Mouse (Mus musculus) intestine, embryonic 15.5 days (tissue): ENCODE data around the gene Pfkp. TPM values are rescaled to one million over a fixed set of nuclear protein-coding genes. Genes with fewer than 3 reads are reported as not detected.

ENCODE experiments used
- ATAC-seq: fragments of 200-750 bp; cut with Nextera tagmentation; 2 replicates; pipeline ENCODE4 v1.8.0; 2017; ENCODE audit warnings: moderate TSS enrichment, moderate library complexity
- H3K27ac ChIP-seq: fragments of 300-500 bp; sonication (generic); 2 replicates; pipeline ENCODE4 v1.5.1; 2015; ENCODE audit warnings: mild to moderate bottlenecking, inconsistent platforms
- H3K27me3 ChIP-seq: fragments of 300-500 bp; sonication (generic); replicated peaks from 2 replicates; pipeline ENCODE4 v1.6.1; 2015; ENCODE audit warnings: inconsistent platforms
- H3K36me3 ChIP-seq: fragments of 300-500 bp; sonication (generic); 2 replicates; pipeline ENCODE4 v1.6.1; 2015; ENCODE audit warnings: inconsistent platforms
- H3K4me1 ChIP-seq: fragments of 300-500 bp; sonication (generic); replicated peaks from 2 replicates; pipeline ENCODE4 v1.6.1; 2015; ENCODE audit warnings: inconsistent platforms
- H3K4me2 ChIP-seq: fragments of 300-500 bp; sonication (generic); replicated peaks from 2 replicates; pipeline ENCODE4 v1.6.1; 2015; ENCODE audit warnings: mild to moderate bottlenecking, inconsistent platforms
- H3K4me3 ChIP-seq: fragments of 300-500 bp; sonication (generic); replicated peaks from 2 replicates; pipeline ENCODE4 v1.5.1; 2015; ENCODE audit warnings: inconsistent platforms
- H3K9ac ChIP-seq: fragments of 300-500 bp; sonication (generic); 2 replicates; pipeline ENCODE4 v1.6.1; 2015; ENCODE audit warnings: inconsistent platforms
- H3K9me3 ChIP-seq: fragments of 300-500 bp; sonication (generic); 2 replicates; pipeline ENCODE4 v1.6.1; 2016; ENCODE audit warnings: inconsistent platforms
- WGBS: fragments of 180-500 bp; shearing (Covaris S2); methylation state at CpG from one replicate; pipeline ENCODE4 v1.1.7; 2015; 5-methylcytosine and 5-hydroxymethylcytosine counted together
- polyA plus RNA-seq: library from polyadenylated mRNA; unstranded; fragments of >200 nt; fragmentation: Nextera tagmentation; extraction: Ambion mirVana; gene quantifications from 2 replicates; pipeline ENCODE4 v1.2.1, GENCODE M21; 2015

Pfkp gene
- polyA plus RNA-seq, 1 experiment from 2014 or later: 98.5 TPM

DNA sequence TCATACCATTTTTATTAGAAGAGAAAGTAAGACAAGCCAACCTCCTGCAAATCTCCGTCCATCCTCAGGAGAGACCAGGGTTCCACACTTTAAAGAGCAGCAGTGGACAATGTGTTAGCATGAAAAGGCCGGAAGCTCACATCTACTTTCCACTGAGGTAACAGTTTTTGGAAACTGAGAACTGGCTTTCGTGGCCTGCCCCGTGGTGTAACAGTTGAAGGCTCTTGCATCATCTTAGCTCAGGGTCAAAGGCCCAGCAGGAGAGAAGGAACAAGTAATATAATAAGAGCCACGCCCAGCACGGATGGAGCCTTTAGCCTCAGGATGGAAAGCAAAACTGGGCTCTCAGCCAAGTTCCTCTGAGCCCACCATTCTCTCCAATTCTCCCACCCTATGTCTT is 12.1 kb downstream of the Pfkp start:
- no peak overlapping the region for H3K4me3 ChIP-seq
- ATAC-seq: peak; percentile 74
- no peak overlapping the region for H3K9ac ChIP-seq
- peak overlapping the region; percentile 81 for H3K27ac ChIP-seq
- no peaks in the 10 kb centered on the region for H3K9me3 ChIP-seq
- 0 out of 2 replicates have a peak overlapping the region, but pooled peaks have one; percentile 3 for H3K4me2 ChIP-seq
- WGBS: 48% methylated on average over 6 of the region's 6 CpGs
- no peaks in the 10 kb centered on the region for H3K36me3 ChIP-seq
- H3K27me3 ChIP-seq: no peaks in the 10 kb centered on the region
- H3K4me1 ChIP-seq: peaks cover 11% of the 10 kb centered on the region

DNA sequence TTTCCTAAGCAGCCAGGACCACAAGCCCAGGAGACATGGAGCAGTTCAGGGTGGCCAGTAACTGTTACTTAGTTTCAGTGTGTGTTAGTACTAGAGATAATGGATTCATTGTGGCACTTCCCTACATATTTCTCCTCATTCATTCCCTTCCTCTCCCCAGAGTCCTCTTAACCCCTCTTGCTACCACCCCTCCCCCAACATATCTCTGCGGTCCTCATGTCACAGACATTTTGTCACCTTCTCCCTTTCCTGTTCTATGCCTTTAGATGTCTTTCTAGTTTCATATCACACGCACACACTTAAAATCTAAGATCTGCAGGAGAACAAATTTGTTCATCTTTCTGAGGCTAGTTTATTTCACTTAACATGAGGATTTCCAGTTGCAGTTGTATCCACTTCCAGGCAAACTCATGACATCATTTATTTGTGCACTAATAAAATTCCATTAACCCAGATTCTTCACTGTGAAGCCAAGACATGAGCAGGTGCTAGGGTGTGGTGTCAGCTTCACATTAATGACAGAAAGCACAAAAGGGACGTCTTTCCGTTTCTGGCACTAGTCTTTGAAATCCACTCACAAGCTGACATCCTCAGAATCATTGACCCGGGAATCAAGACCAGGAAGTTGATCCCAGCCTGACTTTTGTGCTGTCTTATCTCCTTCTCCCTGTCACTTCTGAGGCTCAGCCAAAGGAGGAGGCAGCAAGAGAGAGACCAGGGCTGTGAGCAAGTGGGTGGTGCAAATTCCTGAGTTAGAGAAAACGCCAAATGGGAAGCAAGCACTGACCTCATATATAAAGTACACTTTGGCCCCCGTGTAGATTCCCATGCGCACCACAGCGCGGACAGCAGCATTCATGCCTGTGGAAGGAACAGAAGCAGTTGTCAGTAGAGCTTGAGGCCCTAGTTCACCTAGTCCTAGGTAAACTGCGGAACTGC is 13.2 kb downstream of the Pfkp start:
- Histone ChIP-seq H3K4me2 (no peak overlapping the region), H3K4me1 (peaks cover 11% of the 10 kb centered on the region), H3K27ac (peak overlapping the region; percentile 77), H3K27me3 (no peaks in the 10 kb centered on the region), H3K4me3 (no peak overlapping the region), H3K36me3 (no peaks in the 10 kb centered on the region), H3K9ac (no peak overlapping the region), H3K9me3 (no peaks in the 10 kb centered on the region)
- 39% methylated on average over 11 of the region's 11 CpGs for WGBS
- peak; percentile 75 for ATAC-seq

DNA sequence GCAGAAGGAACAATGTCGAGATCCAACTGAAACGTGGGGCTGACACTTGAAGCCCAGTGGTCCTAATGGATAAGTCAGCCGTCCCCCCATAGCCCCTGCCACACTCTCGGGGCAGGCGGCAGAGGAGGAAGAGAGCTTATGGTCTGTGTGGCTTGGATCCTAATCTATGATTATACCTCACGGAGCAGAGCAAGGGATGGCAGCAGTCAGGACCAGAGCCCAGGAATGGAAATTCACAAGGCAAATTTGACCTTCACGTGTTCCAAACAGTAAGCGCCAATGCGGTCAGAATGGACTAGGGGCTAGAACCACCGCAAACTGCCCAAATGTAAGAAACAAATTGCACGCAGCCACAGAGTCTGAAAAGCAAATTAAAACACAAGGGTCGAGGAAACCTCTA is 14.5 kb downstream of the Pfkp start:
- Histone ChIP-seq H3K4me2 (no peak overlapping the region), H3K36me3 (no peaks in the 10 kb centered on the region), H3K4me3 (no peak overlapping the region), H3K9me3 (no peaks in the 10 kb centered on the region), H3K4me1 (peaks cover 11% of the 10 kb centered on the region), H3K9ac (no peak overlapping the region), H3K27me3 (no peaks in the 10 kb centered on the region), H3K27ac (no peak overlapping the region)
- ATAC-seq: no peak
- WGBS: 83% methylated on average over 12 of the region's 12 CpGs

DNA sequence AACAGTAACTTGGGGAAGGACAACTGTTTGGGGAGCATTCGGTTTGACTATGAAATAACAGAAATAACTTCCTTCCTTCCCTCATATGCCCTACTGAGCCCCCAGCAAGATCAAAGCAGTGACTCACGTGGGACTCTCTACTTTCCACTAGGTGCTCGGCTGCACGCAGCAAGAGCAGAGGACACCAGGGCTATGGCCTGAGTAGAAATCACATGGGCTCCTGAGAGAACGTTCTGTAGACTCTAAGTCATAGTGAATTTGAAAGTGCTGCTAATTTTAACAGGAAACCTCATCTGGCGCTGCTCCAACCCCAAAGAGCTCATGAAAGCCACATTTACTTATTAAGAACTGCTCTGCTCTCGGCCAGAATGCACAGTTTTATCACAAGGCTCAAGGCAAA is 15.1 kb downstream of the Pfkp start:
- no peak overlapping the region for H3K27ac ChIP-seq
- ATAC-seq: peak; percentile 21; the same call in 1 of the 2 replicates

DNA sequence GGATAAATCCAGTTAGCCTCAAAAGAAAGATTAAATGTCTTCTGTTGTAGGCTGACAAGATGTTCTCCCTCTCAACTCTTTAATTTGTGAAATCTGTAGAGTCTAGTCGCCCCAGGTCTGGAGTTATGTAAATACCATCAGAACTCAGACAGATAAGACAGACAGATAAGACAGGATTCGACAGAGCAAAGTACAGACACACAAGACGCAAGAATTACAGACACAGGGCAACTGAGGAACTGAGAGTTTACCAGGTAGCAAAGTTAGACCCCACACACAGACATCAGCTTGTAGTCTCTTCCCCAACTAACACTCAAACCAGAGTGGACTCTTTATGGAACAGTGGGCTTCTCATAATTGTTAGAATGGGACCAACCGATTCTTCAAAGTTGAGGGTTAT is 15.6 kb downstream of the Pfkp start:
- peak overlapping the region; percentile 17; the same call in 1 of the 2 replicates for H3K4me2 ChIP-seq
- WGBS: 44% methylated on average over 4 of the region's 4 CpGs
- H3K27me3 ChIP-seq: no peaks in the 10 kb centered on the region
- peaks cover 11% of the 10 kb centered on the region; the same call in 1 of the 2 replicates for H3K4me1 ChIP-seq
- H3K9me3 ChIP-seq: no peaks in the 10 kb centered on the region
- peak; percentile 57 for ATAC-seq
- H3K4me3 ChIP-seq: no peak overlapping the region
- H3K36me3 ChIP-seq: no peaks in the 10 kb centered on the region
- peak overlapping the region; percentile 32; the same call in 1 of the 2 replicates for H3K27ac ChIP-seq
- H3K9ac ChIP-seq: no peak overlapping the region

More for the DNA sequence above, 15.1 kb downstream of the Pfkp start:
- 30% methylated on average over 7 of the region's 7 CpGs for WGBS
- H3K9me3 ChIP-seq: no peaks in the 10 kb centered on the region
- H3K4me1 ChIP-seq: peaks cover 11% of the 10 kb centered on the region
- no peak overlapping the region for H3K4me2 ChIP-seq
- no peaks in the 10 kb centered on the region for H3K27me3 ChIP-seq
- no peak overlapping the region for H3K9ac ChIP-seq
- no peak overlapping the region for H3K4me3 ChIP-seq
- H3K36me3 ChIP-seq: no peaks in the 10 kb centered on the region

DNA sequence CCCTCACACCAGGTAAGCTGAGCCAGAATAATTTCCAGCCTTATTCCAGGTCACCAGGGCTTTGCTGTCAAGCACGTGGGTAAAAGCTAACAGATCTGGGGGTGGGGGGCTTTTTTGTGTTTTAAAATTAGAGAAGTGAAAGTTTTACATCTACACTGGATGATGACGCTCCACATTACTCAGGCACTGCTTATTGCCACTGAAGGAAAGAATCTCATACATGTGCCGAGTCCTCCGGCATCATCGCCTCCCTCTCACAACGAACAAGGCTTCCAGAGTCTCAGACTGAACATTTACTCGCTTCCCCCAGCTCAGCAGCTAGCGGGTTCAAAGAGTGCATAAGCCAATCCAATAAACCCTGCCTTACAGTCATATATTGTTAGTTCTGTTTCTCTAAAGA is 16.1 kb downstream of the Pfkp start:
- peaks cover 7% of the 10 kb centered on the region; the same call in 1 of the 2 replicates for H3K4me1 ChIP-seq
- 52% methylated on average over 8 of the region's 8 CpGs for WGBS
- no peak for ATAC-seq
- peak overlapping the region; percentile 17; the same call in 1 of the 2 replicates for H3K4me2 ChIP-seq
- H3K9ac ChIP-seq: no peak overlapping the region
- no peak overlapping the region for H3K4me3 ChIP-seq
- H3K27ac ChIP-seq: peak overlapping the region; percentile 32; the same call in 1 of the 2 replicates
- no peaks in the 10 kb centered on the region for H3K27me3 ChIP-seq
- no peaks in the 10 kb centered on the region for H3K9me3 ChIP-seq
- no peaks in the 10 kb centered on the region for H3K36me3 ChIP-seq

DNA sequence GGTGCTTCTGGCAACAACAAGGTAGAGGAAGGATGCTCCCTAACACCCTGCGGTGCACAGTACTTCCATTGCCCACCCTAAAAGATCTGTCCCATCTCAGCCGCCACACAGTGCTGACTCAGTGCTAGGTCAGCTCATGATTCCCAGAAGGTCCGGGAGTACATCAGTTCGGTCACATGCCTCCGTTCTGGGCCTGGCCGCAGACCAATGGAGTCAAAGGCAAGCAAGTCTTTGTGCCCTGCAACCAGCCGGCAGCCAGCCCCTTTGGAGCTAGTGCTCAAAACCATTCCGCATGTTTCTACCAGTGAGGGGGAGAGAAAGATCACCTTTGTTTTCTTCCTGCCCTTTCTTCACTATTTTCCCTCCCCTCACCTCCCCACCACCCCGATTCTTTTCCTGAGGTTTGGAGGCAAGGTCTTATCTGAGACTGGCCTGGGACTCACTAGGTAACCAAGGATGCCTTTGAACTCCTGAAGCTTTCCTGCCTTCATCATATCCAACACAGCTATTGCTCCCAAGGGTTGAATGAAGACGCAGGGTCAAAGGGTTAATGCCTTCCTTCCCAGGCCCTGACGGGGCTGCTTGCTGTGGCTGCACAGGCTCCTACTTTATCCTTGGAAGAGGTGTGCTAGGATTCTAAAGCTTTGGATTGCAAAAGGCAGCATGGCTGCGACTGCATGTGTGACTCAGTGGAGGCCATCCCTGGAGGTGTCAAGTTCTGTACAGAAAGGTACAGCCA is 16.6 kb downstream of the Pfkp start:
- H3K27ac ChIP-seq: peak overlapping the region; percentile 32; the same call in 1 of the 2 replicates
- peaks cover 7% of the 10 kb centered on the region; the same call in 1 of the 2 replicates for H3K4me1 ChIP-seq
- H3K27me3 ChIP-seq: no peaks in the 10 kb centered on the region
- H3K36me3 ChIP-seq: no peaks in the 10 kb centered on the region
- peak overlapping the region; percentile 17; the same call in 1 of the 2 replicates for H3K4me2 ChIP-seq
- no peak overlapping the region for H3K4me3 ChIP-seq
- H3K9me3 ChIP-seq: no peaks in the 10 kb centered on the region
- WGBS: 77% methylated on average over 12 of the region's 12 CpGs
- no peak for ATAC-seq
- no peak overlapping the region for H3K9ac ChIP-seq

DNA sequence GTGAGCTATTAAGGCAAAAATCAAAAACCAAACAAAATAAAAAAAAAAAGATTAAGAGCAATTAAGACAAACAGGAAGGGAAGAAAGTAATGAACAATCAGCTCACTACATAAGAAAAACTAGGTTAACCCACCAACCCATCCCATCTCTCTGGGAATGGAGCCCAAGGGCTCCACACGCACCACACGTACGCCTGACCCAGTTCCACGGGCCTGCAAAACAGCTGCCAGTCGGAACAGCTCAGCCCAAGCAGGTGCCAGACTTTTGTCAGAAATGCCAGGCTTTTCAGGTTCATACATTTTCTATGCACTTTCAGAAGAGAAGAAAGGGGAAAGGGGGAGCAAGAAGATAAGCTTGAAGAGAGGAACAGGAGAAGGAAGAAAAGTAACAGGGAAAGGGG is 17.9 kb downstream of the Pfkp start:
- Histone ChIP-seq H3K27ac (no peak overlapping the region), H3K36me3 (no peaks in the 10 kb centered on the region), H3K4me2 (no peak overlapping the region), H3K9ac (no peak overlapping the region), H3K27me3 (no peaks in the 10 kb centered on the region), H3K4me3 (no peak overlapping the region), H3K9me3 (no peaks in the 10 kb centered on the region), H3K4me1 (peaks cover 7% of the 10 kb centered on the region; the same call in 1 of the 2 replicates)
- no peak for ATAC-seq
- WGBS: 88% methylated on average over 5 of the region's 5 CpGs

DNA sequence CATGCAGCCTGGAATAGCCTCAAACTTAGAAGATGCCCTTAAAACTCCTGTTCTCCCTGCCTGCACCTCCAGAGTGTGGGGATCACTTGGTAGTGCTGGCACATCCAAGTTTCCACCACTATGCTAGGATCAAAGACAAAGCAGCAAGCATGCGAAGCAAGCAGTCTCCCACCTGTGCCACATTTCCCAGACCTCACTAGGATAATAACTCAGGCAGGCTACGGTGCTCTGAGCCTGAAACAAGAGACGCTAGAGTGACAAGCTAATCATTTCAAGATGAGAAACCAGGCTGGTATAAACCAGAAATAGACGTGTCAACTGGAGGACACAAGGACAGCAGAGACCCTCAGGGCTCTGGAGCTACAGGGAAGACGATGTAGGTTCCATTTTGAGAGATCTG is 18.6 kb downstream of the Pfkp start:
- ATAC-seq: no peak
- Histone ChIP-seq H3K27ac (no peak overlapping the region), H3K36me3 (no peaks in the 10 kb centered on the region), H3K4me2 (no peak overlapping the region), H3K4me1 (peaks cover 7% of the 10 kb centered on the region; the same call in 1 of the 2 replicates), H3K9me3 (no peaks in the 10 kb centered on the region), H3K9ac (no peak overlapping the region), H3K4me3 (no peak overlapping the region), H3K27me3 (no peaks in the 10 kb centered on the region)
- 74% methylated on average over 5 of the region's 5 CpGs for WGBS

DNA sequence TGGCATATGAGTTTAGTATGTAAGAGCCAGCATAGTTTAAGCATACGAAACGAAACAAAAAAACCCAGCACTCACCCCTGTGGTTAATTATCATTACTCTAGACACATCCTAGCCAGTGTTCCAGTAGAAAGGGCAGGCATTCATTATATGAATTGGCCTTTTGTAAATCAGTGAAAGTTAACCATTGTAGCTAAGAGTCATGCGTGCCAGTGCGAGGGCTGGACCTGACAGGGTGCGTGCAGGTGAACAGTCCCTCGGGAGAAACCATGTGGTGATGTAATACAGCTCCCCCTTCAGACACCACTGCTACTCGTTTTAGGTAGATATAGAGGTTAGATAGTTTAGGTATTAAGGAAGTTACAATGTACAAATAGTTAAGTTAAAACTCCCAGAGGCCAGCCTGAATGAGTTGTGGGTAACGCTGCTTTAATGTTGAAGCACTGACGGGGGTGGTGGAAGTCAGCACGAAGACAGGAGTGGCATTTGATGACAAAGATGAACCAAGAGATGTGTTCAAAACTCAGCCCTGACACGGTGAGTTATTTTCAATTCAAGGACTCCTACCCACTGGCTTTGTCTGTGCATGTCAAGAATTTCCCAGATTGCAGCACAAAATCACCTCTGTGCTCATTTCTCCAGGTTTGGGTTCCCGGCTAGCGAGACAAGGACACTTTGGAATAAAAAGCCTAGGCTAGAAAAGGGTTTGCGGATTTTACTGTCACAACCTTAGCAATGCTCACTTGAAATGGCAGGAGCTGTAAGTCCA is 19.4 kb downstream of the Pfkp start:
- Histone ChIP-seq H3K36me3 (no peaks in the 10 kb centered on the region), H3K27ac (no peak overlapping the region), H3K4me3 (no peak overlapping the region), H3K4me1 (peaks cover 7% of the 10 kb centered on the region; the same call in 1 of the 2 replicates), H3K9me3 (no peaks in the 10 kb centered on the region), H3K27me3 (no peaks in the 10 kb centered on the region), H3K4me2 (no peak overlapping the region), H3K9ac (no peak overlapping the region)
- no peak for ATAC-seq
- 88% methylated on average over 14 of the region's 14 CpGs for WGBS

DNA sequence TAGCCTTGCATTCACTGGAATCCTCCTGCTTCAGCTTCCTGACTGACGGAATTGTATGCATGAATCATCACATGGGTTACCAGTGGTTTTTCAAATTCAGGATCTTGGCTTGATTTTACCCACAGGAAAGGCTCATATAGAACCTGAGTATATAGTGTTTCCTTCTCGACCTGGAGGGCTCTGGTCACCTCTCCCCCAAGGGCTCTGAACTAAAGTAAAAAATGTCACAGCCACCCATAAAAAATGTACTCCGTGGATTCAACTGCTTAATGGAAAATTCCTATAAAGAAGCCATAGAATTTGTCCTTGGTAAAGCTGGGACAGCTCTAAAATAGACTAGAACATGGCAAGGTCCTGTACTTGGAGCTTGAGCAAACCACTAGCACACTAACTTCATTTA is 20.3 kb downstream of the Pfkp start:
- H3K9me3 ChIP-seq: no peaks in the 10 kb centered on the region
- no peaks in the 10 kb centered on the region for H3K27me3 ChIP-seq
- H3K4me2 ChIP-seq: no peak overlapping the region
- H3K27ac ChIP-seq: no peak overlapping the region
- peaks cover 3% of the 10 kb centered on the region; the same call in 1 of the 2 replicates for H3K4me1 ChIP-seq
- 89% methylated on average over 3 of the region's 3 CpGs for WGBS
- ATAC-seq: no peak
- no peak overlapping the region for H3K4me3 ChIP-seq
- no peak overlapping the region for H3K9ac ChIP-seq
- no peaks in the 10 kb centered on the region for H3K36me3 ChIP-seq
